Mouse (Mus musculus): ENCODE measurements around the gene Wbp4. TPM values are rescaled to one million over a fixed set of nuclear protein-coding genes. Genes with fewer than 3 reads are reported as not detected.
A peak's percentile ranks its signal among the peaks of the same experiment; 100 is the strongest.

The Wbp4 gene
- polyA plus RNA-seq, 1 experiment from 2014 or later = 36.4 TPM

GRCm38 (mm10) chr14:79520612-79521011, 39.3 kb upstream of the Wbp4 start:
- Histone ChIP-seq H3K9me3 (replicated peaks; ENCODE audit: control insufficient read depth, low read length) (no peaks in the 10 kb centered on the region), H3K4me3 (replicated peaks; ENCODE audit: low read length) (no peak overlapping the region), H3K4me1 (ENCODE audit: control insufficient read depth, insufficient read depth, low read length) (peaks cover 30% of the 10 kb centered on the region), H3K9ac (ENCODE audit: low read length) (no peak overlapping the region), H3K4me2 (ENCODE audit: low read depth, low read length) (no peak overlapping the region), H3K27me3 (ENCODE audit: control insufficient read depth, insufficient read depth, low read length) (no peaks in the 10 kb centered on the region), H3K36me3 (ENCODE audit: control insufficient read depth, insufficient read depth, low read length) (no peaks in the 10 kb centered on the region), H3K27ac (ENCODE audit: low read length) (0 out of 2 replicates have a peak overlapping the region, but pooled peaks have one; percentile 5)
- no peak for ATAC-seq (ENCODE audit: insufficient read depth, low FRiP score)

- Histone ChIP-seq H3K27ac (ENCODE audit: low read length) (no peak overlapping the region), H3K9me3 (replicated peaks; ENCODE audit: control insufficient read depth, low read length) (no peaks in the 10 kb centered on the region), H3K4me2 (ENCODE audit: low read depth, low read length) (peak overlapping the region; percentile 7; the same call in 1 of the 2 replicates), H3K27me3 (ENCODE audit: control insufficient read depth, insufficient read depth, low read length) (no peaks in the 10 kb centered on the region), H3K9ac (ENCODE audit: low read length) (no peak overlapping the region), H3K36me3 (ENCODE audit: control insufficient read depth, insufficient read depth, low read length) (no peaks in the 10 kb centered on the region), H3K4me1 (ENCODE audit: control insufficient read depth, insufficient read depth, low read length) (peaks cover 30% of the 10 kb centered on the region), H3K4me3 (replicated peaks; ENCODE audit: low read length) (no peak overlapping the region)
- no peak for ATAC-seq (ENCODE audit: insufficient read depth, low FRiP score)
- WGBS = 53% methylated on average over 1 of the region's 1 CpGs
Observed at GRCm38 (mm10) chr14:79519663-79519975, 38.3 kb upstream of the Wbp4 start.

- H3K4me1 ChIP-seq (ENCODE audit: control insufficient read depth, insufficient read depth, low read length) = peaks cover 26% of the 10 kb centered on the region
- no peak for ATAC-seq (ENCODE audit: insufficient read depth, low FRiP score)
Observed at GRCm38 (mm10) chr14:79518761-79519662, 37.7 kb upstream of the Wbp4 start.

GRCm38 (mm10) chr14:79518123-79518522, 36.8 kb upstream of the Wbp4 start:
- Histone ChIP-seq H3K27me3 (ENCODE audit: control insufficient read depth, insufficient read depth, low read length) (no peaks in the 10 kb centered on the region), H3K9me3 (replicated peaks; ENCODE audit: control insufficient read depth, low read length) (no peaks in the 10 kb centered on the region), H3K9ac (ENCODE audit: low read length) (no peak overlapping the region), H3K4me3 (replicated peaks; ENCODE audit: low read length) (0 out of 2 replicates have a peak overlapping the region, but pooled peaks have one; percentile 1), H3K36me3 (ENCODE audit: control insufficient read depth, insufficient read depth, low read length) (no peaks in the 10 kb centered on the region), H3K4me2 (ENCODE audit: low read depth, low read length) (no peak overlapping the region; the same call in 1 of the 2 replicates), H3K27ac (ENCODE audit: low read length) (no peak overlapping the region), H3K4me1 (ENCODE audit: control insufficient read depth, insufficient read depth, low read length) (peaks cover 25% of the 10 kb centered on the region)
- WGBS = 62% methylated on average over 2 of the region's 2 CpGs
- no peak for ATAC-seq (ENCODE audit: insufficient read depth, low FRiP score)

More at GRCm38 (mm10) chr14:79518761-79519662, 37.7 kb upstream of the Wbp4 start:
- no peaks in the 10 kb centered on the region for H3K36me3 ChIP-seq (ENCODE audit: control insufficient read depth, insufficient read depth, low read length)
- H3K27ac ChIP-seq (ENCODE audit: low read length) = no peak overlapping the region
- no peaks in the 10 kb centered on the region for H3K27me3 ChIP-seq (ENCODE audit: control insufficient read depth, insufficient read depth, low read length)
- H3K9me3 ChIP-seq (replicated peaks; ENCODE audit: control insufficient read depth, low read length) = no peaks in the 10 kb centered on the region
- WGBS = 63% methylated on average over 19 of the region's 19 CpGs
- no peak overlapping the region for H3K9ac ChIP-seq (ENCODE audit: low read length)
- H3K4me3 ChIP-seq (replicated peaks; ENCODE audit: low read length) = no peak overlapping the region
- peak overlapping the region; percentile 7 for H3K4me2 ChIP-seq (ENCODE audit: low read depth, low read length)

GRCm38 (mm10) chr14:79517185-79517740, 35.9 kb upstream of the Wbp4 start:
- WGBS = 69% methylated on average over 8 of the region's 8 CpGs
- peak overlapping the region; percentile 43; the same call in 1 of the 2 replicates for H3K9ac ChIP-seq (ENCODE audit: low read length)
- peak overlapping the region; percentile 46 for H3K4me3 ChIP-seq (replicated peaks; ENCODE audit: low read length)
- peak overlapping the region; percentile 54 for H3K4me2 ChIP-seq (ENCODE audit: low read depth, low read length)
- H3K27ac ChIP-seq (ENCODE audit: low read length) = peak overlapping the region; percentile 94; the same call in 1 of the 2 replicates
- ATAC-seq (ENCODE audit: insufficient read depth, low FRiP score) = no peak
- H3K9me3 ChIP-seq (replicated peaks; ENCODE audit: control insufficient read depth, low read length) = no peaks in the 10 kb centered on the region
- H3K4me1 ChIP-seq (ENCODE audit: control insufficient read depth, insufficient read depth, low read length) = peaks cover 23% of the 10 kb centered on the region
- no peaks in the 10 kb centered on the region for H3K36me3 ChIP-seq (ENCODE audit: control insufficient read depth, insufficient read depth, low read length)
- H3K27me3 ChIP-seq (ENCODE audit: control insufficient read depth, insufficient read depth, low read length) = no peaks in the 10 kb centered on the region

GRCm38 (mm10) chr14:79516751-79517150, 35.4 kb upstream of the Wbp4 start:
- peak overlapping the region; percentile 46 for H3K4me3 ChIP-seq (replicated peaks; ENCODE audit: low read length)
- peak overlapping the region; percentile 94 for H3K27ac ChIP-seq (ENCODE audit: low read length)
- H3K9ac ChIP-seq (ENCODE audit: low read length) = peak overlapping the region; percentile 43
- H3K36me3 ChIP-seq (ENCODE audit: control insufficient read depth, insufficient read depth, low read length) = no peaks in the 10 kb centered on the region
- peaks cover 18% of the 10 kb centered on the region for H3K4me1 ChIP-seq (ENCODE audit: control insufficient read depth, insufficient read depth, low read length)
- H3K4me2 ChIP-seq (ENCODE audit: low read depth, low read length) = peak overlapping the region; percentile 54
- WGBS = 60% methylated on average over 2 of the region's 2 CpGs
- no peaks in the 10 kb centered on the region for H3K9me3 ChIP-seq (replicated peaks; ENCODE audit: control insufficient read depth, low read length)
- no peak for ATAC-seq (ENCODE audit: insufficient read depth, low FRiP score)
- no peaks in the 10 kb centered on the region for H3K27me3 ChIP-seq (ENCODE audit: control insufficient read depth, insufficient read depth, low read length)

GRCm38 (mm10) chr14:79516243-79516610, 34.9 kb upstream of the Wbp4 start:
- Histone ChIP-seq H3K27ac (ENCODE audit: low read length) (peak overlapping the region; percentile 94), H3K4me3 (replicated peaks; ENCODE audit: low read length) (peak overlapping the region; percentile 46), H3K9me3 (replicated peaks; ENCODE audit: control insufficient read depth, low read length) (no peaks in the 10 kb centered on the region), H3K27me3 (ENCODE audit: control insufficient read depth, insufficient read depth, low read length) (no peaks in the 10 kb centered on the region), H3K9ac (ENCODE audit: low read length) (peak overlapping the region; percentile 56), H3K4me2 (ENCODE audit: low read depth, low read length) (peak overlapping the region; percentile 54), H3K36me3 (ENCODE audit: control insufficient read depth, insufficient read depth, low read length) (no peaks in the 10 kb centered on the region), H3K4me1 (ENCODE audit: control insufficient read depth, insufficient read depth, low read length) (peaks cover 15% of the 10 kb centered on the region)
- WGBS = 58% methylated on average over 5 of the region's 5 CpGs
- ATAC-seq (ENCODE audit: insufficient read depth, low FRiP score) = no peak

- Histone ChIP-seq H3K9ac (ENCODE audit: low read length) (peak overlapping the region; percentile 64), H3K27me3 (ENCODE audit: control insufficient read depth, insufficient read depth, low read length) (no peaks in the 10 kb centered on the region), H3K36me3 (ENCODE audit: control insufficient read depth, insufficient read depth, low read length) (no peaks in the 10 kb centered on the region), H3K4me3 (replicated peaks; ENCODE audit: low read length) (peak overlapping the region; percentile 46), H3K4me1 (ENCODE audit: control insufficient read depth, insufficient read depth, low read length) (peaks cover 10% of the 10 kb centered on the region; the same call in 1 of the 2 replicates), H3K9me3 (replicated peaks; ENCODE audit: control insufficient read depth, low read length) (no peaks in the 10 kb centered on the region), H3K27ac (ENCODE audit: low read length) (peak overlapping the region; percentile 94), H3K4me2 (ENCODE audit: low read depth, low read length) (peak overlapping the region; percentile 54)
- WGBS = 47% methylated on average over 8 of the region's 8 CpGs
- peak; percentile 92 for ATAC-seq (ENCODE audit: insufficient read depth, low FRiP score)
Observed at GRCm38 (mm10) chr14:79515511-79516242, 34.4 kb upstream of the Wbp4 start.

GRCm38 (mm10) chr14:79515100-79515499, 33.8 kb upstream of the Wbp4 start:
- peaks cover 10% of the 10 kb centered on the region for H3K4me1 ChIP-seq (ENCODE audit: control insufficient read depth, insufficient read depth, low read length)
- H3K4me2 ChIP-seq (ENCODE audit: low read depth, low read length) = peak overlapping the region; percentile 30
- 52% methylated on average over 8 of the region's 8 CpGs for WGBS
- peak overlapping the region; percentile 46 for H3K4me3 ChIP-seq (replicated peaks; ENCODE audit: low read length)
- no peaks in the 10 kb centered on the region for H3K36me3 ChIP-seq (ENCODE audit: control insufficient read depth, insufficient read depth, low read length)
- H3K9me3 ChIP-seq (replicated peaks; ENCODE audit: control insufficient read depth, low read length) = no peaks in the 10 kb centered on the region
- H3K9ac ChIP-seq (ENCODE audit: low read length) = no peak overlapping the region
- H3K27me3 ChIP-seq (ENCODE audit: control insufficient read depth, insufficient read depth, low read length) = no peaks in the 10 kb centered on the region
- peak overlapping the region; percentile 94 for H3K27ac ChIP-seq (ENCODE audit: low read length)
- ATAC-seq (ENCODE audit: insufficient read depth, low FRiP score) = peak; percentile 86

Measured in stomach, embryonic 16.5 days (tissue).